Mouse (Mus musculus) ovary, postnatal 10 days (tissue): ENCODE measurements at regions not wholly inside any gene's neighbourhood (a gene's known extent, or its start where the extent isn't known, plus 50 kb on each side); places are given as distances from the start of the nearest gene placed in this dataset.

Source experiments
- DNase-seq: peaks from one replicate; pipeline ENCODE4 v3.0.0; 2022; ENCODE audit warnings: low spot score

- no peak for DNase-seq
Measured at GRCm38 (mm10) chr5:53381492-53382199, 84.3 kb upstream of the Rbpj start.

GRCm38 (mm10) chr5:53384026-53384425 lies 81.9 kb upstream of the Rbpj start:
- DNase-seq = no peak

DNA sequence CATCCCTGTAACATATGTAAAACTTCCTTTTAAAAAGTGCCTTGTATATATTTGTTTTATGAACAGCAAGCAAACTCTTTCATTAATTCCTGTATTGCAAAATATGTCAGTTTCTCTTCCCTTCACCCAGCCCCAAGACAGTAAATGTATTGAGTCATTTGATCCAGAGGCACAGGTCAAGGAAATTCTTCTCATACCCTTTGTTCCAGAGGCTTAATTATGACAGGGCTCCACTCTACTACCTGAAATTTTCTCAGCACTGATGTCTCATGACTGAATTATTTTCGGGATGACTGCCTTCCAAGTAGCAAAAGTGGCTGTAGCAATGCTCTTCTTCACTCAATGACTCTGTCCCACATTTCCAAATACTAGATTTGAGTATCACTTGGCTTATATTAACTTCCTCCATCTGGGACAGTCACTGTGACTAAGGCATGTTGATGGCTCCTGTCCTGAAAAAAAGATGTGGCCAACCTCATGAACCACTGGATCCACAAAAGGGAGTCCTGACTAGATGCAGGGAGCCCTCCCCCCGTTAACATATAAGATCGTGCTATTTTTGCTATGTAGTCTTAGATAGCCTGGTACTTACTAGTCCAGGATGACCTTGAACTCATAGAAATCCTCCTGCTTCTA lies 80.3 kb upstream of the Rbpj start:
- no peak for DNase-seq

GRCm38 (mm10) chr5:53393571-53393970 lies 72.4 kb upstream of the Rbpj start:
- no peak for DNase-seq

GRCm38 (mm10) chr5:53394560-53394959 lies 71.4 kb upstream of the Rbpj start:
- DNase-seq = no peak

DNA sequence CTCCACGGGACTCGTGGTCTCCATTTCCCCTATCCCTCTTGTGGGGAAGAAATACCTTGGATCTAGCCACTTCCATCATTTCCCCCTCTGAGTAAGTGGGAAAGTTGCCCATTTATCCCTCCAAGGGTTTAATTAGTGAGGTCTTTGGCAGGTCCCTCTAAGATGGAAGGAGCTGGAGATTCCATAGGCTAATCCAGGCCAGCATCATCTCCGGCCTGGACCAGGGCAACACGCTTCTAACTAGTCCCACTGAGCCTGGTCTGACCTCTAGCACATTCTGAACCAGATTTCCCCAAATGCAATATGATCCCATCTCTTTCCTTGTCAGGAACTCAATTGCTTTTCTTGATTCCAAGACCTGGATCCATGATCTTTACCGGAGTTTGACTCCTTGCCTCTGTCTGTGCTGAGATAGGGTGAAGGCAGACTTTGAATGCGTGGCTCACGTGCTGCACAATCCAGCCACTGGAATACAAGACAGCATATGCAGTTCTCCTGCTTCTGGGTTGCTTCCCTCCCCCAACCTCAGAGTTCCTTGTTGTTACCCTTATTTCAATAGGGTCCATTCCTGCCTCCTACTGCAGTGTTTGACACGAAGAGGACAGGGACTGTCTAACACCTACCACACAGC lies 67.4 kb upstream of the Rbpj start:
- no peak for DNase-seq

DNA sequence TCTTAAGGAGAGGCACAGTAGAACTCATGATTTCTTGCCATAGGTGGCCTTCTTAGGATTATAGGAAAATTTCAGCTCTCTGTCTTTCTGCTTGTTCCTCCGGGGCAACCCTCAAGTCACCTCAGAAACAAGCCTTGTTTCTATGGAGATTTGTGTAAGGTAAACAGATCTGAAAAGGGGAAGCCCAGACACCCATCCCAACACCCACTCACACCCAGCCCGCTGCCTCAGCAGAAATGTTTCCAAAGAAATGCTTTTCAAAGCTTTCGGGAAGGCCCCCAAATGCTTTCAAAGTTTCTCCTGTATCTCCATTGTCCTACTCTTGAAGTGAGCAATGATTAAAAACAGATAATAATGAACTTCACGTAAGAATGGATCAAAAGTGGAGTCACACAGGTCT lies 64.9 kb upstream of the Rbpj start:
- no peak for DNase-seq

- no peak for DNase-seq
Measured at GRCm38 (mm10) chr5:53402022-53402421, 63.9 kb upstream of the Rbpj start.

GRCm38 (mm10) chr5:53402619-53403151 lies 63.3 kb upstream of the Rbpj start:
- no peak for DNase-seq

GRCm38 (mm10) chr5:53405929-53406328 lies 60.0 kb upstream of the Rbpj start:
- no peak for DNase-seq

GRCm38 (mm10) chr5:53407646-53408045 lies 58.3 kb upstream of the Rbpj start:
- DNase-seq = no peak

- DNase-seq = no peak
Measured at GRCm38 (mm10) chr5:53408235-53408634, 57.7 kb upstream of the Rbpj start.

- no peak for DNase-seq
Measured at GRCm38 (mm10) chr5:53409740-53410139, 56.2 kb upstream of the Rbpj start.

DNA sequence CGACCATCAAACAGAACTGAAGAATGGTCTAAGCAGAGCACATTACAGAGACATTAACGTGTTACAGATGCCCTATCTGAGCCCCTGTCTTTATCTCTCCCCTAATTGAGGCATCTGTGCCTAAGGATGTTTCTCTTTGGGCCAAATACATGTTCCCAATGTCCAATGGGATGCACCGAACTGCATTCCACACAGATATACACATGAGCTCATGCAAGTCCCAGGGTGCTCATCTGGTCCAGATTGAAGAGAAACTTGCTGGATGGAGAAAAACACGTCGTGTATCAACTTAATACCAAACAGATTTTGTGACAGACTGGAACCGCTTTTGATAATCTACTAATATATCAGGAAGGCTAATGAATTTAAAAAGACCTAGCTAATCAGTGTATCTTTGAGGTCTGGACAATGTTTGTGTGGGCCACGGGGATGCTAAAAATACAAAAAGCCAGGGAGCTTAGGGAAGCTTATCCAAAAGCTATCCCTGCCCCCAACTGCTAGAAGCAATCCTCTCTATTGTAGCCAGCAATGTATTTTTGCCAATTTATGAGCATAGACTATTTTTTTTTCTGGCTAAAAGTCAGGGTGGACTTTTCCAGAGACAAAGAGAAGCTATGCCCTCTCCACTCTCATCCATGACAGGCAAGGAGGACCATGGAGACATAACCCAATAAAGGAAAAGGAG lies 53.4 kb upstream of the Rbpj start:
- no peak for DNase-seq

GRCm38 (mm10) chr5:53413677-53414076 lies 52.3 kb upstream of the Rbpj start:
- no peak for DNase-seq

- DNase-seq = no peak
Measured at GRCm38 (mm10) chr5:53415472-53415871, 50.5 kb upstream of the Rbpj start.
